9 mouse cellular contexts compared by ENCODE assay signal in genomic region chr6:84317026-84317425, GRCm38 (mm10).
DNase-seq lines count a peak whose midpoint lies in the region.
"Had no signal": no experiment of that assay in that cellular context is flagged by ENCODE, and none has a peak within 500 bp of the region (broad histone marks: within the 10 kb centered on the region; RNA-seq: fewer than 3 reads in every experiment).

No protein-coding gene starts in this region.

- peaks cover 78% of the 10 kb centered on the region for H3K4me1 ChIP-seq in limb, embryonic 10.5 days

- no peaks in the 10 kb centered on the region for H3K9me3 ChIP-seq in limb, embryonic 10.5 days (replicated peaks)

- DNase-seq in layer of hippocampus, adult 11-12 months (ENCODE audit: low spot score), result peak; percentile 10
- no peak for DNase-seq in layer of hippocampus, postnatal 36 days
- DNase-seq in ES-CJ7 (ENCODE audit: low read depth, low spot score), result peak; percentile 23
- peak; percentile 51 for DNase-seq in adrenal gland, postnatal 10 days
- DNase-seq in limb, embryonic 10.5 days (ENCODE audit: low spot score), result no peak
- DNase-seq in left cerebral cortex, postnatal 10 days (ENCODE audit: extremely low spot score in 1 of 2, low spot score in 2 of 2), result no peak
- no peak for DNase-seq in cerebellum, adult 9-11 months
- DNase-seq in urinary bladder, postnatal 36 days (ENCODE audit: low spot score in 2 of 2), result no peak

- peaks cover under 1% of the 10 kb centered on the region; the same call in 1 of the 2 replicates for H3K27me3 ChIP-seq in limb, embryonic 10.5 days (ENCODE audit: low read depth, poor library complexity, severe bottlenecking)

- H3K36me3 ChIP-seq in limb, embryonic 10.5 days, result no peaks in the 10 kb centered on the region

- WGBS in limb, embryonic 10.5 days, result 79% methylated on average over 1 of the region's 1 CpGs

- intact Hi-C loops in left cerebral cortex, postnatal 10 days (cut with DNase I), result loop anchor here (5.0 kb wide), 2 partner anchors 85 to 215 kb away; no protein-coding TSS in a partner anchor

- no peak overlapping the region for H3K4me3 ChIP-seq in limb, embryonic 10.5 days

- 0 out of 2 replicates have a peak overlapping the region, but pooled peaks have one; percentile 77 for H3K27ac ChIP-seq in limb, embryonic 10.5 days
- H3K27ac ChIP-seq: macrophage had no signal

Comparison
In these comparisons a context has a peak if more than half of its experiments do, and no peak if none do; other contexts are left out.
1. DNase-seq: peak in layer of hippocampus, adult 11-12 months (single experiment), ES-CJ7 (single experiment) and adrenal gland, postnatal 10 days (single experiment); none in layer of hippocampus, postnatal 36 days (0 of 2), limb, embryonic 10.5 days (single experiment), left cerebral cortex, postnatal 10 days (0 of 2), cerebellum, adult 9-11 months (single experiment) and urinary bladder, postnatal 36 days (0 of 2).